Mouse (Mus musculus) neutrophil, adult 59 days (primary cell): ENCODE data around the gene Lin7a. TPM values are rescaled to one million over a fixed set of nuclear protein-coding genes. Genes with fewer than 3 reads are reported as not detected.

ENCODE experiments used
- total RNA-seq, 2 experiments: library from RNA; stranded (reverse); gene quantifications; 1 replicate in 1 of 2; 2 replicates in 1 of 2; pipeline ENCODE4 v1.2.4; 2023

Gene Lin7a
- total RNA-seq = not detected

GRCm38 (mm10) chr10:107271321-107272130 lies at the start of gene Lin7a:
Lin7a (plus strand) TSS chr10:107271686.

Other genes with a start within 250 kb of the Lin7a start
- gene Acss3, start 148.0 kb upstream of the Lin7a start, total RNA-seq = not detected
- gene Myf5, start 214.4 kb downstream of the Lin7a start, total RNA-seq = not detected
- gene Myf6, start 223.1 kb downstream of the Lin7a start, total RNA-seq = not detected